Mouse (Mus musculus) hindbrain, embryonic 12.5 days (tissue): ENCODE results near the gene Tpcn1. TPM values are rescaled to one million over a fixed set of nuclear protein-coding genes. Genes with fewer than 3 reads are reported as not detected.

Experiments used
- ATAC-seq: fragments of 200-750 bp; cut with Nextera tagmentation; 2 replicates; pipeline ENCODE4 v1.8.0; 2017; ENCODE audit warnings: moderate TSS enrichment; ENCODE audit not compliant: low FRiP score
- H3K27ac ChIP-seq: fragments of 300-500 bp; sonication (generic); 2 replicates; pipeline ENCODE4 v1.5.1; 2016; ENCODE audit warnings: mild to moderate bottlenecking
- H3K27me3 ChIP-seq: fragments of 300-500 bp; sonication (generic); 2 replicates; pipeline ENCODE4 v1.6.1; 2016; ENCODE audit warnings: mild to moderate bottlenecking
- H3K36me3 ChIP-seq: fragments of 300-500 bp; sonication (generic); 2 replicates; pipeline ENCODE4 v1.6.1; 2016; ENCODE audit warnings: mild to moderate bottlenecking
- H3K4me1 ChIP-seq: fragments of 300-500 bp; sonication (generic); 2 replicates; pipeline ENCODE4 v1.6.1; 2016
- H3K4me2 ChIP-seq: fragments of 300-500 bp; sonication (generic); replicated peaks from 2 replicates; pipeline ENCODE4 v1.6.1; 2016; ENCODE audit warnings: mild to moderate bottlenecking
- H3K4me3 ChIP-seq: fragments of 300-500 bp; sonication (generic); 2 replicates; pipeline ENCODE4 v1.5.1; 2016; ENCODE audit warnings: mild to moderate bottlenecking
- H3K9ac ChIP-seq: fragments of 300-500 bp; sonication (generic); 2 replicates; pipeline ENCODE4 v1.6.1; 2016; ENCODE audit warnings: mild to moderate bottlenecking, moderate library complexity
- H3K9me3 ChIP-seq: fragments of 300-500 bp; sonication (generic); replicated peaks from 2 replicates; pipeline ENCODE4 v1.6.1; 2016; ENCODE audit warnings: mild to moderate bottlenecking
- WGBS: fragments of 180-500 bp; shearing (Covaris S2); methylation state at CpG from one replicate; pipeline ENCODE4 v1.1.7; 2016; 5-methylcytosine and 5-hydroxymethylcytosine counted together
- polyA plus RNA-seq: library from polyadenylated mRNA; unstranded; fragments of >200 nt; fragmentation: Nextera tagmentation; extraction: Ambion mirVana; gene quantifications from 2 replicates; pipeline ENCODE4 v1.2.1, GENCODE M21; 2016

The Tpcn1 gene
- polyA plus RNA-seq, 1 experiment from 2014 or later, result 19.2 TPM

DNA sequence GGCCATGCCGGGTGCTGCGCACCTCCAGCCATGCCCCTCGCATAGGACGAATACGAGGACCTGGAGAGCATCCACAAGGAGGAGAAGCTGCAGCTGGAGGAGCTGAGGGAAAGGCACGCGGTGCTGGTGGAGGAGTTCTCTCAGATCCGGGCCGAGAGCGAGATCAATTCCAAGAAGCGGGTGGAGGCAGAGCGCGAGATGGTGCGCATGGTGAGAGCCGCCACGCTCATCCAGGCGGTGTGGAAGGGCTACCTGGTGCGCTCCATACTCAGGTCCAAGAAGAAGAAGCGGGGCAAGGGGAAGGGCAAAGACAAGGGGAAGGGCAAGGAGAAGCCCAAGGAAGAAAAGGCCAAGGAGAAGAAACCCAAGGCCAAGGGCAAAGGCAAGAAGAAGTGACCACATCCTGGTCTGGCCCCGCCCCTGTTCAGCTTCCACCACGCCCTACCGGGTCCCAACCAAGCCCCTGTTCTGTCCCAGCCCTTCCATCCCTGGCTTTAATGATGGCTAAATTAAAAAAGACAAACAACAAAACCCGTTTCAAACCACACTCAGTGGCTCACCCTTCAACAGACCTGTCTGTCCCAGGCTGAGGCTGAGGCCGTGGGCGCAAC is 18.2 kb upstream of the Tpcn1 start:
- peaks cover 9% of the 10 kb centered on the region; the same call in 1 of the 2 replicates for H3K36me3 ChIP-seq
- no peak overlapping the region for H3K4me3 ChIP-seq
- no peaks in the 10 kb centered on the region for H3K27me3 ChIP-seq
- no peak for ATAC-seq
- no peak overlapping the region for H3K9ac ChIP-seq
- WGBS, result 68% methylated on average over 25 of the region's 25 CpGs
- H3K4me1 ChIP-seq, result peaks cover 13% of the 10 kb centered on the region
- no peak overlapping the region for H3K4me2 ChIP-seq
- no peaks in the 10 kb centered on the region for H3K9me3 ChIP-seq
- no peak overlapping the region for H3K27ac ChIP-seq

DNA sequence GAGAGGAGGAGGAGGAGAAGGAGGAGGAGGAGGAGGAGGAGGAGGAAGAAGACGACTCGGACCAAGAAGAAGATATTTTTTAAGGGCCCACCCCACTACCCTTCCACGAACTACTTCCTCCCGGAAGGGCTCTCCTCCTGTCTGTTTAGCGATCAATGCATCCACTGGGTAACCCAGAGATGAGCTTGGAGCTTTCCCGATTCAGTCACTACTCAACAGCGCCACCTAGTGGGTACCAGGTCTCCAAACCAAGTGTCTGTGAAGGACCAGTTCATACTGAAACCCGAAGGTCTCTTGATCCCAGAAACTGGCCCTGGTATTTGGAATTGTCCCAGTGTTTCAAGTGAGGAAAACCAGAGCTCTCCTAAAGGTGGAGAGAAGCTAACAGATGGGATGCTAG is 17.2 kb upstream of the Tpcn1 start:
- Histone ChIP-seq H3K9me3 (no peaks in the 10 kb centered on the region), H3K9ac (peak overlapping the region; percentile 49), H3K27me3 (no peaks in the 10 kb centered on the region), H3K4me1 (0 out of 2 replicates have a peak, but pooled peaks cover 8% of the 10 kb centered on the region), H3K27ac (no peak overlapping the region), H3K4me3 (peak overlapping the region; percentile 30), H3K36me3 (peaks cover 9% of the 10 kb centered on the region; the same call in 1 of the 2 replicates), H3K4me2 (peak overlapping the region; percentile 64)
- 3% methylated on average over 8 of the region's 8 CpGs for whole genome bisulfite sequencing
- peak; percentile 75 for ATAC-seq

DNA sequence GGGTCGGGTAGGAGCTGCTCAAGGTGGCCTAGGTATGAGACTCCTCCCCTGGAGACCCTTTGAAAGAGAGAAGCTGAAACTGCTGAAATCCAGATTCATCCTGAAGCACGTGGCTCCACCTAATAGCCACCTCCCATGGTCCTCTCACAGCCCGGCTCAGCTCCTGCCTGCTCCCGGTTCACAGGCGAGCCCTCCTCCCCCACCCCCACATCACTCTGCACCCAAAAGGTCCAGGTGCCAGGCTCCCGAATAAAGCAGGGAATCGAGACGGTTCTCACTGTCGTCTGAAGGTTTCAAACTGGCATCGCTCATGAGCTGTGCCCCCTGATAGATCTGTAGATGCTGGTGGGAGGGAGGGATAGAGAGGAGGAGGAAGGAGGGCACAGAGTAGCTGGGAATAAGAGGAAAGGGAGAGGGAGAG is 16.8 kb upstream of the Tpcn1 start:
- ATAC-seq, result peak; percentile 59
- Histone ChIP-seq H3K4me1 (0 out of 2 replicates have a peak, but pooled peaks cover 8% of the 10 kb centered on the region), H3K27ac (peak overlapping the region; percentile 66), H3K4me2 (peak overlapping the region; percentile 64), H3K4me3 (peak overlapping the region; percentile 30), H3K9me3 (no peaks in the 10 kb centered on the region), H3K9ac (peak overlapping the region; percentile 49), H3K36me3 (peaks cover 9% of the 10 kb centered on the region; the same call in 1 of the 2 replicates), H3K27me3 (no peaks in the 10 kb centered on the region)
- WGBS, result 1% methylated on average over 10 of the region's 10 CpGs

DNA sequence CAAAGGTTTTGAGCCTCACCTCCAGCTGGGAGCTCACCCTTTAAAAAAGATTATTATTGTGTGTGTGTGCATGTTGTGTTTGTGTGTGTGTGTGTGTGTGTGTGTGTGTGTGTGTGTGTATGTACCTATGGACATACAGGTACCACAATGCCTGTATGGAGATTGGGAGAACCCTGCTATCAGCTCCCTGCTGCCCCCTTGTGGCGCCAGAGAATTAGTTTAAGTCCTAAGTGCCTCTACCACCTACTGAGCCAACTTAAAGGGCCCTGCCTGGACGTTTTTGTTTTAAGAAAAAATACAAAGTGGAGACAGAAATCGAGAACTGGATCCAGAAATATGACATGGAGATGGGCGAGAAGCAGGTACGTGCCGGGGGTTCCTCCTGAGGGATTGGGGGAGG is 16.4 kb upstream of the Tpcn1 start:
- Histone ChIP-seq H3K36me3 (peaks cover 9% of the 10 kb centered on the region; the same call in 1 of the 2 replicates), H3K4me2 (peak overlapping the region; percentile 64), H3K27ac (no peak overlapping the region), H3K9ac (peak overlapping the region; percentile 49; the same call in 1 of the 2 replicates), H3K27me3 (no peaks in the 10 kb centered on the region), H3K9me3 (no peaks in the 10 kb centered on the region), H3K4me3 (peak overlapping the region; percentile 30), H3K4me1 (0 out of 2 replicates have a peak, but pooled peaks cover 8% of the 10 kb centered on the region)
- ATAC-seq, result no peak
- WGBS, result 5% methylated on average over 6 of the region's 6 CpGs

DNA sequence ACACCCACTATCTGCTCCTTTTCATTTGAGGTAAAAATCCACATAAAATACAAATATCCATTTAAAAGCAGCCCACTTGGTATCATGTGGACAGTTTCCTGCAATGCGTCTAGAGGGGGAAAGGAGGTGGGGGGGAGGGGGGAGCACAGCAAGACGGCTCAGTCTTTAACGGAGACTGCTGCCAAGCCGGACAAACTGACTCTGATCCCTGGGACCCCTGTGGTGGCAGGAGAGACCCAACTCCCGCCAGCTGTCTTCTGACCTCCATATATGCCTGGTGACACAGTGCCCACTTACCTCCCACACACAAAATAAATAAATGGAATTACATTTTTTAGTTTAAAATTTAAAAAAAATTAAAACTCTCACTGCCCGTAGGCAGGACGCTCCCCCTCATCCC is 15.0 kb upstream of the Tpcn1 start:
- 64% methylated on average over 7 of the region's 7 CpGs for WGBS

DNA sequence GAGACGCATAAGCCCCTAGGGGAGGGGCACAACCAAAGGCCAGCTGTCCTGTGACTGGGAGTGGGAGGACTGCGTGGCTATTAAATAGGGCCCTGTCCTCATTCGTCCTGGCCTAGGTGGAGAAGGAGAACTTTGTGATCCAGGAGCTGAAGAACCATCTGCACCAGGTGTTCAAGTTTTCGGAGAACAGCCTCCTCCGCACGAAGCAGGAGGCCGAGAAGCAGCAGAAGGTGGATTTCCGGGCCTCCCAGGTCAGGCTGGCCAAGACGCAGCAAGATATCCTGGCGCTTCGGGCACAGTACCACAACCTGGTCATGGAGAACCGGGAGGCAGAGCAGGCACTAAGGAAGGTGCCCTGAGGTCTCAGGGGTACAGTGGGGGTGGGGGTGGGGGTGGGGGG is 13.7 kb upstream of the Tpcn1 start:
- H3K9me3 ChIP-seq, result no peaks in the 10 kb centered on the region
- no peak overlapping the region for H3K27ac ChIP-seq
- H3K4me3 ChIP-seq, result no peak overlapping the region
- WGBS, result 92% methylated on average over 12 of the region's 12 CpGs
- no peaks in the 10 kb centered on the region for H3K27me3 ChIP-seq
- no peaks in the 10 kb centered on the region for H3K36me3 ChIP-seq
- H3K9ac ChIP-seq, result no peak overlapping the region
- no peak for ATAC-seq
- 0 out of 2 replicates have a peak, but pooled peaks cover 8% of the 10 kb centered on the region for H3K4me1 ChIP-seq
- no peak overlapping the region for H3K4me2 ChIP-seq

More for the DNA sequence above, 15.0 kb upstream of the Tpcn1 start:
- Histone ChIP-seq H3K9ac (no peak overlapping the region), H3K27me3 (no peaks in the 10 kb centered on the region), H3K4me3 (no peak overlapping the region), H3K36me3 (0 out of 2 replicates have a peak, but pooled peaks cover 4% of the 10 kb centered on the region), H3K4me2 (no peak overlapping the region), H3K9me3 (no peaks in the 10 kb centered on the region), H3K27ac (no peak overlapping the region), H3K4me1 (0 out of 2 replicates have a peak, but pooled peaks cover 8% of the 10 kb centered on the region)
- ATAC-seq, result no peak

DNA sequence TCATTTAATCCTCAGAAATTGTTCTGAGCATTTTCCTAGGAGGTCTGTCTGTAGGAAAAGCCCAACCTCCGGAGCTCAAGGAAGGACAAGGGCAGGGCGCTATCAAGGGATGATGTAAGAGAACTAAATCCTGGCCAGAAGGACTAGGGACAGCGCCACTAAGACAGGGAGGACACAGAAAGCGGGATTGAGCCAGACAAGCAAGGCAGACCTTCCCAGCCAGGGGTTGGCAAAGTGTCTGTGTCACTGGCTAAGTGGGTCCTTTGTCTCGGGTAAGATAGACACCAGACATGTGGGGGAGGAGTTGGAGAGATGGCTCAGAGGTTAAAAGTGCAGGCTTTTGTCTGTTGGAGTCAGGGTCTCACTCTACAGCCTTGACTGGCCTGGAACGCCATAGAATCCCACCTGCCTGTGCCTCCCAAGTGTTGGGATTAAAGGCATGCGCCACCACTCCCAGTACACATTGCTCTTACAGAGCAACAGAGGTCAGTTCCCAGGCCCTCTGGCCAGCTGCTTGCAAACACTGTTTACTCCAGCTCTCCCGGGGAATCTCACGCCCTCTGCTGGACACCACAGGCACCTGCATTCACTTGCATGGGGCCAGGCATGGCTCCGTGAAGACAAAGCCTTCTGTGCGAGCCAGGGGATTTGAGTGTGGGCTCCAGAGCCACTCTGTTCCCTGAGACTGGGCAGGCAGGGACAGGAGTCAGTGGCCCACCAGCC is 12.6 kb upstream of the Tpcn1 start:
- no peaks in the 10 kb centered on the region for H3K27me3 ChIP-seq
- no peak overlapping the region for H3K4me2 ChIP-seq
- no peak overlapping the region; the same call in 1 of the 2 replicates for H3K27ac ChIP-seq
- no peak overlapping the region for H3K9ac ChIP-seq
- H3K9me3 ChIP-seq, result no peaks in the 10 kb centered on the region
- H3K36me3 ChIP-seq, result no peaks in the 10 kb centered on the region
- 0 out of 2 replicates have a peak, but pooled peaks cover 8% of the 10 kb centered on the region for H3K4me1 ChIP-seq
- WGBS, result 65% methylated on average over 11 of the region's 11 CpGs
- no peak overlapping the region for H3K4me3 ChIP-seq
- ATAC-seq, result no peak

DNA sequence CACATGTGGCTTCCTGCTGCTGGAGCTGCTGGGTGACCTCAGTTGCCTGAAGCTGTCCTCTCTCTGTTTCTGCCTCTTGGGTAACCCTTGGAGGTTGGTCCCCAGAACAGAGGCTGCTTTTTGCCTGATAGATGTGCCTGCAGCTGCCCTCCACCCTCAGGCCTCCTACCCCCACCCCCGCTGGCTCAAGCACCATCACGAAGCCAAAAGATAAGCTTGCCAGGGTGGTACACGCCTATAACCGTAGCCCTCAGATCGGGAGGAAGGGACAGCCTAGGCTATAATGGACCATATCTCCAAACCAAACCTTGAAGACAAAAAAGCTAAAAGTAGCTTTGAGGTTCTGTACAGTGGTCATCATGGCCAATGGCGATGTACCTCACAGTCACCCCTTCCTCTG is 11.2 kb upstream of the Tpcn1 start:
- Histone ChIP-seq H3K4me2 (no peak overlapping the region), H3K27me3 (no peaks in the 10 kb centered on the region), H3K4me3 (no peak overlapping the region), H3K36me3 (no peaks in the 10 kb centered on the region), H3K9me3 (no peaks in the 10 kb centered on the region), H3K9ac (no peak overlapping the region), H3K27ac (no peak overlapping the region), H3K4me1 (0 out of 2 replicates have a peak, but pooled peaks cover 7% of the 10 kb centered on the region)
- no peak for ATAC-seq
- WGBS, result 94% methylated on average over 6 of the region's 6 CpGs

DNA sequence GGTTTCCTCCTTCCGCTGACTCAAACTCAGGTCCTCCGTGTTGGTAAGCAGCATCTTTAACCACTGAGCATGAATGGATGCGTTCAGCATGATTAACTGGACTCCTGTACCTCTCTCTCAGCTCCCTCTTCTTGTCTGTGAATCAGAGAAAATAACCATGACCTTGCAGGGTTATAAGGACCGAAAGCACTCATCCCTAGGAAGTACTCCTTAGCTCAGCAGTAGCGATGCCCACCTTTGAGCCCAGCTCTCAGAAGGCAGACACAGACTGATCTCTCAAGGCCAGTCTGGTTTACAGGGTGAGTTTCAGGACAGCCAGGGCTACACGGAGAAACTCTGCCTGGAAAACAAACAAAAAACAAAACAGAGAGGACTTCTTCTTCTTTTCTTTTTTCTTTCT is 6.0 kb upstream of the Tpcn1 start:
- no peak overlapping the region for H3K27ac ChIP-seq
- 0 out of 2 replicates have a peak, but pooled peaks cover 4% of the 10 kb centered on the region for H3K4me1 ChIP-seq
- no peak for ATAC-seq
- no peak overlapping the region for H3K4me2 ChIP-seq
- no peak overlapping the region for H3K9ac ChIP-seq
- H3K27me3 ChIP-seq, result no peaks in the 10 kb centered on the region
- H3K9me3 ChIP-seq, result no peaks in the 10 kb centered on the region
- 81% methylated on average over 6 of the region's 6 CpGs for WGBS
- H3K36me3 ChIP-seq, result no peaks in the 10 kb centered on the region
- H3K4me3 ChIP-seq, result no peak overlapping the region

DNA sequence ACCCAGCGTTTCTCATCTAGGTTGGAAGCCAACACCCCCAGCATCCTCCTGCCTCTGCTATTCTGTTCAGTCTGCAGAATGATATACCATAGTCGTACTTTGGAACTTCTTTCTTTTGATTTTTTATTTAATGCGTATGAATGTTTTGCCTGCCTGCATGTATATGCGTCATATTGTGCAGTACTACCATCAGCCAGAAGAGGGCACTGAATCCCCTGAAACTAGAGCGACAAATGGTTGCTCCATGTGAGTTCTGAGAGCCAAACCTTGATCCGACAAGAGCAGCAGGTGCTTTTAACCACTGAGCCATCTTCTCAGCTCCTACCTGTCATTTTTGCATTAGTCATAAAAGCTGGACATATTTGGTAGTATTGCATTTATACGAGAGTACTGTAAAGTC is 3.7 kb upstream of the Tpcn1 start:
- H3K36me3 ChIP-seq, result no peaks in the 10 kb centered on the region
- H3K27ac ChIP-seq, result no peak overlapping the region
- H3K4me1 ChIP-seq, result peaks cover 18% of the 10 kb centered on the region
- H3K27me3 ChIP-seq, result no peaks in the 10 kb centered on the region
- 69% methylated on average over 7 of the region's 7 CpGs for WGBS
- no peak for ATAC-seq
- H3K9ac ChIP-seq, result no peak overlapping the region
- H3K4me2 ChIP-seq, result no peak overlapping the region
- no peaks in the 10 kb centered on the region for H3K9me3 ChIP-seq
- no peak overlapping the region for H3K4me3 ChIP-seq

DNA sequence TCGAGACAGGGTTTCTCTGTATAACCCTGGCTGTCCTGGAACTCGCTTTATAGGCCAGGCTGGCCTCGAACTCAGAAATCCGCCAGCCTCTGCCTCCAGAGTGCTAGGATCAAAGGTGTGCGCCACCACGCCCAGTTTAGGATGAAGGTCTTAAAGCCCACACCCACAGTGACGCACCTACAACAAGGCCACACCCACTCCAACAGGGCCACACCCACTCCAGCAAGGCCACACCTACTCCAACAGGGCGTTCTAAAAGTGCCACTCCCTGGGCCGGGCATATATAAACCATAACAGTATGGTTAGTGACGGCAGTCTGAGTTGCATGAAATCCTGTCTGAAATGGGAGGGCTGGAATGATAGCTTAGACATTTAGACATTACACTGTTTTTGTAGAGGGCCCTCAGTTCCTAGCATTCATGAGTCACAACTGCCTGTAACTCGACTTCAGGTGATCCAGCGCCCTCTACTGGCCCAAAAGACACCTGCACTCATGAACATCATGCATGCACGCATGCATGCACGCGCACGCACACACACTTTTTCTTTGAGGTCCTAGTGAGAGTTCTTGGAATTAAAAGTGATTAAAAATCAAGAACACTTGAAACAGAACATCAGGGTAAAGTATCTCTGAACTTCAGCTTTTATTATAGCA is 2.0 kb upstream of the Tpcn1 start:
- 73% methylated on average over 16 of the region's 16 CpGs for WGBS
- Histone ChIP-seq H3K27me3 (no peaks in the 10 kb centered on the region), H3K4me1 (peaks cover 25% of the 10 kb centered on the region), H3K4me3 (no peak overlapping the region), H3K27ac (no peak overlapping the region), H3K9ac (no peak overlapping the region), H3K36me3 (no peaks in the 10 kb centered on the region), H3K9me3 (no peaks in the 10 kb centered on the region), H3K4me2 (no peak overlapping the region)
- ATAC-seq, result no peak

DNA sequence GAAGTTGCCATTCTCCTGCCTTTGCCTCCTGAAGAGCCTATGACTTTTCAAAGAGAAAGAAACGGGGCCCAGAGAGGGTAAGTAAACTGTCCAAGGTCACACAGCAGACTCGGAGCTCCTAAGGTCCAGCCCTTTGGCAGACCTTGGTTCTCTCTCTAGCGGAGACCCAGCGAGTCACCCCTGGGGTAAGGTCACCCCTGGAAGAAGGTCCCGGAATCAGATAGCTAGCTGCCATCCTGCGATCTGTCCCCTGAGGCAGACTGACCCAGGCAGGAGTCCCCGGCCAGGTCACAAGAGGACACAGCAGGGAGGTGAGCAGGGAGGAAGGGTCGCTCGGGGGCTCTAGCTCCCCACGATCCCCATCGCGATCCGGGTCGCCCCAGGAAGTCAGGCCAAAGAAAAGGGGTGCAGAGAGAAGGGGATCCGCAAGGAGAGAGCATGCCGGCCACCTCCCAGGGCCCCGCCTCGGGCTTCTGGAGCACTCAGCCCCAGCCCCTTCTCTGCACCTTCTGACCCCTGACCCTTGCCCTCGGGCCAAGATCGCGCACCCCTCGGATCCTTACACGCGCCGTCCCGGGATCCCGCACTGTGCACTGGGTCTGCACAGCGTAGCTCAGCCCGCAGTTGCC is 419 bp downstream of the Tpcn1 start:
- 1% methylated on average over 29 of the region's 29 CpGs for WGBS
- peaks cover 32% of the 10 kb centered on the region for H3K4me1 ChIP-seq
- peak overlapping the region; percentile 72 for H3K4me3 ChIP-seq
- H3K27ac ChIP-seq, result peak overlapping the region; percentile 78
- ATAC-seq, result no peak; the same call in 1 of the 2 replicates
- H3K27me3 ChIP-seq, result no peaks in the 10 kb centered on the region
- H3K9ac ChIP-seq, result peak overlapping the region; percentile 86
- peaks cover 18% of the 10 kb centered on the region; the same call in 1 of the 2 replicates for H3K36me3 ChIP-seq
- peak overlapping the region; percentile 93 for H3K4me2 ChIP-seq
- H3K9me3 ChIP-seq, result no peaks in the 10 kb centered on the region
